Mouse (Mus musculus): ENCODE measurements around the gene Sik2.

DNA sequence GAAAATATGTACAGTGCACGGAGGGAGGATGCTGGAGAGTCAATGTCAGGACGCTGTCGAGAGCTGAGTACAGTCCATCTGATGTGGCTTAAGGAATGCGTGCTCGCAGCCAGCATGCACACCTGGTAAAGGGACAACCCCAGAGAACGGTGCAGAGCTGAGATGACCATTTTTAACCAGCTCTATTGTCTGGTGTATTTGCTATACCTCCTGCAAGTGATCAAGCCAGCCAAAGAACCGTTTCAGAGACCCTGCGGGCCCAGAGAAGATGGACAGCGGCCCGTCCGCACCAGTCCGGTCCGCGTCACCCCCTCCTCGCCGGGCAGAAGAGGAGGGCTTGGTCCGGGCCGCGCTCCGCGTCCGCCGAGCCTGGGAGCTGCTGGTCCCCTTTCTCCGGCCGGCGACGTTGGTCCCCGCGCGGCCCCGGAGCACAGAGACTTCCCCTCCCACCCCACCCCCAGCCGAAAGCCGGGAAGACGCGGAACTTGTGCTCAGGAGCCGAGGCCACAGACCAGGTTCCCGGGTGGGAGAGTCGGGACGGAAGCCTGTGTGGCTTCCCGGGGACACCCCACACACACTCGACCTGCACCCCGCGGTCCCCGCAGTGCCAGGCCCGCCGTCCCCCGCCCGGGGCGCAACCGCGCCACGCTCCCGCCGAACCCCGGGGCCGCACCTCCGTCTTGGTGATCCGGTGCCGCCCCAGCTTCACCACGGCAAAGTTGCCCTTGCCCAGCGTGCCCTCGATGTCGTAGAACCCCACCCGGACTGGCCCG, 619 bp downstream of the Sik2 start:
- no peak for TF ChIP-seq EP300 (IDR thresholded peaks at IDR 0.05)
- TF ChIP-seq CTCF (IDR thresholded peaks at IDR 0.05): no peak

Data from lung, postnatal 0 days (tissue).